Mouse (Mus musculus) midbrain, embryonic 13.5 days (tissue): Measurements from ENCODE around the gene Fam102b. TPM values are rescaled to one million over a fixed set of nuclear protein-coding genes. Genes with fewer than 3 reads are reported as not detected.

ENCODE experiments used
- ATAC-seq: fragments of 200-750 bp; cut with Nextera tagmentation; 2 replicates; pipeline ENCODE4 v1.8.0; 2017; ENCODE audit warnings: mild to moderate bottlenecking, moderate TSS enrichment, moderate library complexity
- H3K27ac ChIP-seq: fragments of 300-500 bp; sonication (generic); 2 replicates; pipeline ENCODE4 v1.5.1; 2015; ENCODE audit warnings: inconsistent platforms, mild to moderate bottlenecking, moderate library complexity
- H3K27me3 ChIP-seq: fragments of 300-500 bp; sonication (generic); 2 replicates; pipeline ENCODE4 v1.6.1; 2015; ENCODE audit warnings: mild to moderate bottlenecking, inconsistent platforms
- H3K36me3 ChIP-seq: fragments of 300-500 bp; sonication (generic); 2 replicates; pipeline ENCODE4 v1.6.1; 2015; ENCODE audit warnings: mild to moderate bottlenecking, inconsistent platforms
- H3K4me1 ChIP-seq: fragments of 300-500 bp; sonication (generic); replicated peaks from 2 replicates; pipeline ENCODE4 v1.6.1; 2015; ENCODE audit warnings: inconsistent platforms
- H3K4me2 ChIP-seq: fragments of 300-500 bp; sonication (generic); replicated peaks from 2 replicates; pipeline ENCODE4 v1.6.1; 2015; ENCODE audit warnings: moderate library complexity, mild to moderate bottlenecking, inconsistent platforms
- H3K4me3 ChIP-seq: fragments of 300-500 bp; sonication (generic); replicated peaks from 2 replicates; pipeline ENCODE4 v1.5.1; 2015; ENCODE audit warnings: mild to moderate bottlenecking, inconsistent platforms
- H3K9ac ChIP-seq: fragments of 300-500 bp; sonication (generic); replicated peaks from 2 replicates; pipeline ENCODE4 v1.6.1; 2015; ENCODE audit warnings: mild to moderate bottlenecking, inconsistent platforms
- H3K9me3 ChIP-seq: fragments of 300-500 bp; sonication (generic); 2 replicates; pipeline ENCODE4 v1.6.1; 2016; ENCODE audit warnings: mild to moderate bottlenecking, inconsistent platforms
- WGBS: fragments of 180-500 bp; shearing (Covaris S2); methylation state at CpG from one replicate; pipeline ENCODE4 v1.1.7; 2015; 5-methylcytosine and 5-hydroxymethylcytosine counted together
- polyA plus RNA-seq: library from polyadenylated mRNA; unstranded; fragments of >200 nt; fragmentation: Nextera tagmentation; extraction: Ambion mirVana; gene quantifications from 2 replicates; pipeline ENCODE4 v1.2.1, GENCODE M21; 2015

The Fam102b gene
- polyA plus RNA-seq, 1 experiment from 2014 or later: 8.5 TPM

- Histone ChIP-seq H3K27me3 (no peaks in the 10 kb centered on the region), H3K9ac (no peak overlapping the region), H3K9me3 (no peaks in the 10 kb centered on the region), H3K27ac (no peak overlapping the region), H3K4me3 (no peak overlapping the region), H3K4me1 (no peaks in the 10 kb centered on the region), H3K36me3 (peaks cover 16% of the 10 kb centered on the region), H3K4me2 (no peak overlapping the region)
- WGBS: 79% methylated on average over 5 of the region's 5 CpGs
- no peak for ATAC-seq
Measured at GRCm38 (mm10) chr3:109005777-109006176, 21.6 kb downstream of the Fam102b start.

DNA sequence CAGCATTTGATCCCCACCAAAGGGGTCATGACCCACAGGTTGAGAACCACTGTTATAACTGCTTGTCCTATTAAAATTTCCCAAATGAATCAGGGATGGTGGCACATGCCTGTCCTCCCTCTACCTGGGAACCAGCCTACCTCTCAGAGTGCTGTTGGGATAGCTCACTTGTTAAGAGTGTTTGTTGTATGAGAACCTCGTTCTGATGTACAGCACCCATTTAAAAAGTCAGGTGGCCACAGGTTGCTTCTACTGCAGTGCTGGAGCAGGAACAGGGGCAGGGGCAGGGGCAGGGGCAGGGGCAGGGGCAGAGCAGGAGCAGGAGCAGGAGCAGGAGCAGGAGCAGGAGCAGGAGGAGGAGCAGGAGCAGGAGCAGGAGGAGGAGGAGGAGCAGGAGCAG, 28.2 kb downstream of the Fam102b start:
- H3K4me2 ChIP-seq: no peak overlapping the region
- H3K36me3 ChIP-seq: peaks cover 23% of the 10 kb centered on the region
- H3K4me1 ChIP-seq: no peaks in the 10 kb centered on the region
- WGBS: 95% methylated on average over 1 of the region's 1 CpGs
- no peak overlapping the region for H3K9ac ChIP-seq
- H3K4me3 ChIP-seq: no peak overlapping the region
- H3K9me3 ChIP-seq: no peaks in the 10 kb centered on the region
- ATAC-seq: no peak
- no peak overlapping the region for H3K27ac ChIP-seq
- H3K27me3 ChIP-seq: no peaks in the 10 kb centered on the region

DNA sequence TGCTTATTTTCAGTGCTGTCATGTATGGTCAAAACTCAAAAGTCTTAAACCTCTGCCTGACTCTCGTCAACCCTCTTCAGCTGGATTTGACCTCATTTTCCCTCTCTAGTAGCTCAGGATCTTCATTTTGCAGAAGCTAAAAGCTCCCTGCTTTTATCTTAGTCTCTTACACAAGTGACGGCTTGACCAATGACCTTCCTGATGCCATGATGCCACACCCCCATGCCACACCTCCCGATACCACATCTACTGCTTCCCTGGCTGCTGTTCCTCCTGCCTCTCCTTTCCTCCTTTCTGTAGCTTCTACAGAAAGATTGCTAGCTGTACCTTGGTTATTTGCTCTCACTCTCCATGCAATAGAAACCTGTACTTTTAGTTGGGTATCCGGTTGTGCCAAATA, 29.6 kb downstream of the Fam102b start:
- H3K9me3 ChIP-seq: no peaks in the 10 kb centered on the region
- WGBS: 75% methylated on average over 4 of the region's 4 CpGs
- no peaks in the 10 kb centered on the region for H3K4me1 ChIP-seq
- peaks cover 25% of the 10 kb centered on the region for H3K36me3 ChIP-seq
- H3K4me2 ChIP-seq: no peak overlapping the region
- no peak overlapping the region for H3K4me3 ChIP-seq
- H3K27ac ChIP-seq: no peak overlapping the region
- no peak overlapping the region for H3K9ac ChIP-seq
- no peaks in the 10 kb centered on the region for H3K27me3 ChIP-seq
- ATAC-seq: no peak

DNA sequence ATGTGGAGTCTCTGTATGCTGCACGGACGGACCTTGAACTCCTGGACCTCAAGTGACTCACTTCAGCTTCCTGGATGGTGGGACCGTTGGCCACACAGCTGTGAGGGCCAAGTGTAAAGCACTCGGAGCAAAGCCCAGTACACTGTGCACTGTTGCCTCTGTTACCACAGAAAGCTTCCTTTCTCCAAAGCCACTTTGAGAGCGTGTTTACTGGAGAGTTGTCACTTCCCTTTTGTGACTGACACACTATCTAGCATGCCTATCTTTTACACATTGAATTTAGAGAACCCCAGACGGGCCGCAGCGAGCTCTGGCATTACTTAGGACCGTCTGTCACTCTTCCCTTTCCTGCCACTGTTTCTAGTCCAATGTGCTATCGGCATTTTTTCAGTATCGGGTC, 30.1 kb downstream of the Fam102b start:
- Histone ChIP-seq H3K27ac (no peak overlapping the region), H3K4me2 (no peak overlapping the region), H3K27me3 (no peaks in the 10 kb centered on the region), H3K9me3 (no peaks in the 10 kb centered on the region), H3K4me3 (no peak overlapping the region), H3K36me3 (peaks cover 25% of the 10 kb centered on the region), H3K9ac (no peak overlapping the region), H3K4me1 (no peaks in the 10 kb centered on the region)
- ATAC-seq: no peak
- WGBS: 90% methylated on average over 11 of the region's 11 CpGs

- H3K4me3 ChIP-seq: no peak overlapping the region
- H3K9me3 ChIP-seq: no peaks in the 10 kb centered on the region
- no peaks in the 10 kb centered on the region for H3K27me3 ChIP-seq
- no peak overlapping the region for H3K9ac ChIP-seq
- 85% methylated on average over 2 of the region's 2 CpGs for WGBS
- no peak overlapping the region for H3K4me2 ChIP-seq
- ATAC-seq: no peak
- no peaks in the 10 kb centered on the region for H3K4me1 ChIP-seq
- no peak overlapping the region for H3K27ac ChIP-seq
- H3K36me3 ChIP-seq: peaks cover 27% of the 10 kb centered on the region
Measured at GRCm38 (mm10) chr3:108995379-108995778, 32.0 kb downstream of the Fam102b start.

DNA sequence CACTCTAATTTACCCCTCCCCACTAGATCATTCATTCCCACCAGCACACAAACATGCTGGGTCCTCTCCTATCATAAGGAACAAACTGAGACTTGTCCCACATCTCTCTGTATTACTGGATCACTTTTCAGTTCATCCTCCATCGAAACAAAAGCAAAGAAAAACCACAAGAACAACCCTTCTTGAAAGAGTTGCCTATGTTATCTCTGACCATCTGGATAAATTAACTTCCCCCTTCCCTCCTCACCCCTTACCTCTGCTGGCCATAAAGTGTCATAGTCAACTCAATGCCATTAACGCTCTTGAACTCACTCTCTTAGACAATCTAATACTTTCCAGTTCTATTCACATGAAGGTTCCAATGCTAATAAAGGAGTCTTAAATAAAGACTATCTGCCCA, 32.9 kb downstream of the Fam102b start:
- Histone ChIP-seq H3K27ac (no peak overlapping the region), H3K9ac (no peak overlapping the region), H3K36me3 (peaks cover 33% of the 10 kb centered on the region), H3K4me3 (no peak overlapping the region), H3K4me2 (no peak overlapping the region), H3K27me3 (no peaks in the 10 kb centered on the region), H3K4me1 (no peaks in the 10 kb centered on the region), H3K9me3 (no peaks in the 10 kb centered on the region)
- 96% methylated on average over 2 of the region's 2 CpGs for WGBS
- ATAC-seq: no peak

GRCm38 (mm10) chr3:108989971-108990548, 37.3 kb downstream of the Fam102b start:
- H3K4me1 ChIP-seq: peaks cover 15% of the 10 kb centered on the region
- no peaks in the 10 kb centered on the region for H3K27me3 ChIP-seq
- ATAC-seq: no peak
- H3K27ac ChIP-seq: no peak overlapping the region
- H3K4me3 ChIP-seq: no peak overlapping the region
- H3K4me2 ChIP-seq: no peak overlapping the region
- WGBS: 91% methylated on average over 9 of the region's 9 CpGs
- H3K9ac ChIP-seq: no peak overlapping the region
- H3K9me3 ChIP-seq: no peaks in the 10 kb centered on the region
- H3K36me3 ChIP-seq: peaks cover 43% of the 10 kb centered on the region

- Histone ChIP-seq H3K27me3 (no peaks in the 10 kb centered on the region), H3K9ac (no peak overlapping the region), H3K4me2 (no peak overlapping the region), H3K9me3 (no peaks in the 10 kb centered on the region), H3K4me3 (no peak overlapping the region), H3K27ac (peak overlapping the region; percentile 87), H3K36me3 (peaks cover 45% of the 10 kb centered on the region), H3K4me1 (peaks cover 15% of the 10 kb centered on the region)
- peak; percentile 92 for ATAC-seq
- 42% methylated on average over 12 of the region's 12 CpGs for WGBS
Measured at GRCm38 (mm10) chr3:108987009-108987659, 40.3 kb downstream of the Fam102b start.

DNA sequence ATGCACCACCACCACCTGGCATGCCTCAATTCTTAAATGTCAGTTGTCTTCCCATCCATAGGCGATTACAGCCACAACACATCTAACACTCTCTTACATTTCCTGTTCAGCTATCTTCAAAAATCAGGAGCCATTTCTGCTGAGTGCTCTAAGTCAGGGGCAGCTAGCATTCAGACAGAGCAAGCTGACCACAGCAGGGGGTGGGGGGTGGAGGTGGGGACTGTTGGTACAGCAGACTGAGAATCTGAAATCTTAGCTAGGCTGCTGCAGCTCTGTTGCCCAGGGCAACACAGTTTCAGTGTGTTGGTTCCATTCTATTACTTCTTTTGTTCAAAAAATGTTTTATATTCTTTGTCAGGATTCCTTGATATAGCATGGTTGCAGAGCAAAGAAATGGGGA, 40.9 kb downstream of the Fam102b start:
- ATAC-seq: peak; percentile 85
- Histone ChIP-seq H3K9ac (no peak overlapping the region), H3K4me3 (no peak overlapping the region)

GRCm38 (mm10) chr3:108983989-108984388, 43.4 kb downstream of the Fam102b start:
- Histone ChIP-seq H3K4me3 (no peak overlapping the region), H3K9ac (no peak overlapping the region), H3K27ac (no peak overlapping the region), H3K27me3 (no peaks in the 10 kb centered on the region), H3K4me2 (no peak overlapping the region), H3K4me1 (peaks cover 15% of the 10 kb centered on the region), H3K9me3 (no peaks in the 10 kb centered on the region), H3K36me3 (peaks cover 36% of the 10 kb centered on the region)
- ATAC-seq: no peak
- WGBS: 85% methylated on average over 5 of the region's 5 CpGs

More for the DNA sequence above, 40.9 kb downstream of the Fam102b start:
- H3K27me3 ChIP-seq: no peaks in the 10 kb centered on the region
- WGBS: 70% methylated on average over 1 of the region's 1 CpGs
- peaks cover 39% of the 10 kb centered on the region for H3K36me3 ChIP-seq
- no peaks in the 10 kb centered on the region for H3K9me3 ChIP-seq
- peak overlapping the region; percentile 87 for H3K27ac ChIP-seq
- H3K4me2 ChIP-seq: no peak overlapping the region
- H3K4me1 ChIP-seq: peaks cover 15% of the 10 kb centered on the region

DNA sequence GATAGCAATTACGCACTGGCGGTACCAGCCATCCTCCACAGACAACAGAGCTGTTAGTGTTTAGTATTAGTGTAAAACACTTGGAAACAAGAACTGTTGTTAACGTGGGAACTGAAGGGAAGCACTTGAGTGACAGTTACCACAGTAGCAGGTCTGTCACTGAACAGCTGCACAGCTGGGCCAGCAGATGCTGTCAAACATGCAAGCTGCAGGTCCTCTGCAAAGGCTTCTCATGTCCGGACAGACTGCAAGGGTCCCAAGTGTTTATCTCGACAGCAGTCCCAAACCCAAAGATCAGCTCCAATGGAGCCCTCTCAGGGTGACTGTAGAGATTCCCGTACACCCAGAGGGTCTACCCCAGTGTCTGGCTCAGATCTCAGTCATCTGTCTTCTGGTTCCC, 45.5 kb downstream of the Fam102b start:
- Histone ChIP-seq H3K27ac (no peak overlapping the region), H3K4me1 (peaks cover 6% of the 10 kb centered on the region), H3K9me3 (no peaks in the 10 kb centered on the region), H3K36me3 (peaks cover 53% of the 10 kb centered on the region), H3K4me2 (no peak overlapping the region), H3K27me3 (no peaks in the 10 kb centered on the region), H3K9ac (no peak overlapping the region), H3K4me3 (no peak overlapping the region)
- WGBS: 90% methylated on average over 6 of the region's 6 CpGs
- no peak for ATAC-seq

- no peak overlapping the region for H3K9ac ChIP-seq
- no peaks in the 10 kb centered on the region for H3K4me1 ChIP-seq
- no peaks in the 10 kb centered on the region for H3K9me3 ChIP-seq
- no peak overlapping the region for H3K4me3 ChIP-seq
- WGBS: 94% methylated on average over 13 of the region's 13 CpGs
- no peak overlapping the region for H3K4me2 ChIP-seq
- H3K27ac ChIP-seq: no peak overlapping the region
- no peaks in the 10 kb centered on the region for H3K27me3 ChIP-seq
- ATAC-seq: no peak
- peaks cover 52% of the 10 kb centered on the region for H3K36me3 ChIP-seq
Measured at GRCm38 (mm10) chr3:108977340-108978030, 49.9 kb downstream of the Fam102b start.
